Mouse (Mus musculus) erythroid progenitor cell, adult 5-6 weeks (primary cell): Measurements from ENCODE around the gene Stxbp4. TPM values are rescaled to one million over a fixed set of nuclear protein-coding genes. Genes with fewer than 3 reads are reported as not detected.
A peak's percentile ranks its signal among the peaks of the same experiment; 100 is the strongest.

ENCODE experiments used
- ATAC-seq: replicated peaks from 2 replicates; pipeline ENCODE4 v1.8.0; 2016; ENCODE audit warnings: moderate number of reproducible peaks, mild to moderate bottlenecking, moderate TSS enrichment, inconsistent platforms; ENCODE audit not compliant: poor library complexity, low FRiP score, severe bottlenecking
- total RNA-seq, 2 experiments: library from RNA; stranded (forward) in 1 of 2; stranded (reverse) in 1 of 2; fragments of 150-400 nt in 1 of 2; fragments of 186-747, 209-891 nt in 1 of 2; gene quantifications; 2 replicates each; pipeline versions ENCODE4 v1.2.3 to v1.2.4; 2015 to 2017; ENCODE audit warnings: low replicate concordance in 2 of 2

Stxbp4 gene
- total RNA-seq, 2 experiments from 2014 or later: 50.9 to 65.4 TPM

- ATAC-seq: no peak
Measured at GRCm38 (mm10) chr11:90576282-90576972, 61.5 kb downstream of the Stxbp4 start.

- no peak for ATAC-seq
Measured at GRCm38 (mm10) chr11:90575491-90576048, 62.3 kb downstream of the Stxbp4 start.

GRCm38 (mm10) chr11:90570646-90571259 lies 67.1 kb downstream of the Stxbp4 start:
- ATAC-seq: no peak

GRCm38 (mm10) chr11:90558359-90559047 lies 79.4 kb downstream of the Stxbp4 start:
- no peak for ATAC-seq

GRCm38 (mm10) chr11:90556517-90556916 lies 81.4 kb downstream of the Stxbp4 start:
- no peak for ATAC-seq

- ATAC-seq: no peak
Measured at GRCm38 (mm10) chr11:90553963-90554362, 83.9 kb downstream of the Stxbp4 start.

- ATAC-seq: no peak
Measured at GRCm38 (mm10) chr11:90552303-90553201, 85.3 kb downstream of the Stxbp4 start.

- ATAC-seq: no peak
Measured at GRCm38 (mm10) chr11:90548560-90548959, 89.3 kb downstream of the Stxbp4 start.

GRCm38 (mm10) chr11:90538636-90539263 lies 99.1 kb downstream of the Stxbp4 start:
- ATAC-seq: peak; percentile 93

GRCm38 (mm10) chr11:90525311-90525710 lies 112.6 kb downstream of the Stxbp4 start:
- no peak for ATAC-seq

GRCm38 (mm10) chr11:90521040-90521439 lies 116.8 kb downstream of the Stxbp4 start:
- ATAC-seq: no peak

- no peak for ATAC-seq
Measured at GRCm38 (mm10) chr11:90517750-90518149, 120.1 kb downstream of the Stxbp4 start.

GRCm38 (mm10) chr11:90512538-90513219 lies 125.2 kb downstream of the Stxbp4 start:
- ATAC-seq: no peak

GRCm38 (mm10) chr11:90501846-90502245 lies 136.0 kb downstream of the Stxbp4 start:
- no peak for ATAC-seq

GRCm38 (mm10) chr11:90499918-90500317 lies 138.0 kb downstream of the Stxbp4 start:
- ATAC-seq: no peak

- ATAC-seq: no peak
Measured at GRCm38 (mm10) chr11:90498461-90498860, 139.4 kb downstream of the Stxbp4 start.

GRCm38 (mm10) chr11:90494981-90495380 lies 142.9 kb downstream of the Stxbp4 start:
- no peak for ATAC-seq

GRCm38 (mm10) chr11:90492511-90492910 lies 145.4 kb downstream of the Stxbp4 start:
- no peak for ATAC-seq

- ATAC-seq: no peak
Measured at GRCm38 (mm10) chr11:90489166-90489565, 148.7 kb downstream of the Stxbp4 start.
